Mouse (Mus musculus) 3134 (cell line): ENCODE data around the gene Bahd1.
A peak's percentile ranks its signal among the peaks of the same experiment; 100 is the strongest.

Experiments
- DNase-seq: peaks from one replicate; pipeline ENCODE4 v3.0.0-alpha.2; 2011; ENCODE audit warnings: low spot score; ENCODE audit not compliant: insufficient read length; ENCODE audit errors: extremely low read depth

Bahd1 gene

DNA sequence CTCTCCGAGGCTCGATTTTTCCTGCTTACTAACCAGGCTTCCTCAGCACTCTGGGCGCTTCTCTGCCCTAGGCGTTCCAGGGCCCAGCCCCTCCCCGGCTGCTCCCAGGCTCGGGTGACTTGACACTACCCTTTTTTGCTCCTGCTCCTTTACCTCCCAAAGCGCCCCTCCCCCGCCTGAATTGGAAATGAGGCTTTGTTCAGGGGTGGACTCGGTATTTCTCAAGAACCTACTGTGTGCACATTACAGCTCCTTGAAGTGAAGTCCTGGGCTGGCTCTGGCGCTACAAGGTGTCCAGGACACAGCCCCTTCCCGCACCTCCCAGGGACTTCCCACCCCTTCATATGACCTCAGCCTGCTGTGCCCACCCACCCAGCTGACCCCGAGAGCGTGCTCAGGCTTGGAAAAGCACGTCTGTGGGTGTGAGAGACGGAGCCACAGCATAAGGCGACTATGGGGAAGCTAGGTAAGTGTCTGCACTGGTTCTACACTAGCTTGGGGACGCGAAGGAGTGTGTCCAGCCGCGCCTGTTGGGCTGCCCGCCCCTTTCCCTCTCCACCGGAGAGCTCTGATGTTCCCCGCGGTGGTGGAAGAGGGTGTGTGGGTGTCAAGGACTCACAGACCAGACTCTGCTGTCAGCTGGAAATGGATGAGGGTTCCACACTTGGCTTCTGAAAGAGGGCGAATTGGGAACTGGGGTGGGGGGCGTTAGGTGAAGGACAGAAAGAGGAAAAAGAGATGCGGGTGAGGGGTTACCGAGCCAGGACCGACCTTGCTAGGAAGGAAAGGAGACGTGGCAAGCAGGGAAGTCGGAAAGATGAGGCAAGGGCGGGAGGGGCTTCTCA, at the start of gene Bahd1:
TSS of gene Bahd1 (plus strand) at position 397 of the 845 bp plus-strand sequence.
- DNase-seq: peak; percentile 74

DNA sequence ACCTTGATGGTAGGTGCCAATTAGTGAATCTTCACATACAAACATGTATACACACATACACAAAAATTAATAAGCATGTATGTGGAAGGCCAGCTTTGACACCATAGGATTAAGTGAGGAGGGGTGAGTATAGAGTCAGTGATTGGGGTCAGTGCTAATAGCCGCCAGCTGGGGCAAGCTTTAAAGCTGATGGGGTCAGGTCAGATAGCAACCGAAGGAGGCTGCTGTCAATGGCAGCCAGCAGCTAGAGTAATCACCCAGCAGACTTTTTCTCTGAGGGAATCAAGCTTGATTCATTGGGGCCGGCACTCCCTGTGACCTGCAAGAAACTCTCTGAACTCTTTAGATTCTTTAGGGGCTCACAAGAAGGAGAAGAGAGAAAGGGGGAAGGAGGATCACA, 48.4 kb upstream of the Bahd1 start:
- DNase-seq: no peak

DNA sequence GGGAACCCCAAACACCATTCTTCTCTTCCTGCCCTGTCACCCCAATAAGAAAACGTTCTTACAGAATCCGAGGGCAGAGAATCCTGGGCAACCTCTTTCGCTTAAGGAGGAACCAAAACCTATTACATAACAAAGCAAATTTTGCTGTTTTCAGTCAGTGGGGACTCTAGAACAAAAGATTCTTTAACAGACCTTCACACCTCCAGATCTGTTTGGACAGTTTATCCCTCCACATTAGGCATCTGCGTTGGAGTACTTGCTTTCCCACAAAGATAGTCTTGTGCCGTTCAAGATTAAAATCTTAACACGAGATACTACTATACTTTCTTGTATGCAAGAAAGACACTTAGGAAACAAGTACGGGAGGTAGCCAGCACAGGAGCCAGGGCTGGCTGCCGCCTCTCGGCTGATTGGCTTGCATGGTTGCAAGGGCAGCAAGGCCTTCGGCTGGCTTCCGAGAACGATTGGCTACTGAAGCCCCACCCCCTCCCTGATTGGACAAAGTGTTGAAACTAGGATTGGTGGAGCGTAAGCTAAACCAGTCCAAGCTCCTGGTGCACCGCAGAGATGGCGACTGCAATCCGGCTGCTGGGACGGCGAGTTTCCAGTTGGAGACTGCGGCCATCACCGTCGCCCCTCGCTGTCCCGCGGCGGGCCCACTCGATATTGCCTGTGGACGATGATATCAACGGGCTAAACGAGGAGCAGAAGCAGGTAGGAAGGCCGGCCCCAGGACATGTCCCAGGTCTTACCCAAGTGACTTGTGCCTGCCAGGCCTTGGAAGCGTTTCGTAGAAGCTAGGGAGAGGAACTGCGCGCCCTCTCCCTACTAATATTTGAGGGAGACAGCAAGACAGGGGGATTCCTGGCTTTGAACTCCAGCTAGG, 38.5 kb upstream of the Bahd1 start, which contains the start of gene Ivd:
TSS of gene Ivd (plus strand) at position 501 of the 886 bp plus-strand sequence.
- peak; percentile 93 for DNase-seq

DNA sequence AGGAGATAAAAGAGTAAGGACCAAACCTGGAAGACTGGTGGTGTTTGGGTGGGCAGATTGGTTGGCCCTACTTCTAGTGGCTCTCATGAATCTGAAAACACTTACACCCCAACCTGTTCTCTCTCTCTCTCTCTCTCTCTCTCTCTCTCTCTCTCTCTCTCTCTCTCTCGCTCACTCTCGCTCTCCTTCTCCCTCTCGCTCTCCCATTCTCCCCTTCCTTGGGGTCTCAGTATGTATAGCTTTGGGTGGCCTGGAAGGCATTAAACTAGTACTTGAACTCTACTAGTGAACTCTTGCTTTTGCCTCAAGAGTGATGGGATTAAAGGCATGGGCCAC, 37.9 kb upstream of the Bahd1 start:
- DNase-seq: no peak

DNA sequence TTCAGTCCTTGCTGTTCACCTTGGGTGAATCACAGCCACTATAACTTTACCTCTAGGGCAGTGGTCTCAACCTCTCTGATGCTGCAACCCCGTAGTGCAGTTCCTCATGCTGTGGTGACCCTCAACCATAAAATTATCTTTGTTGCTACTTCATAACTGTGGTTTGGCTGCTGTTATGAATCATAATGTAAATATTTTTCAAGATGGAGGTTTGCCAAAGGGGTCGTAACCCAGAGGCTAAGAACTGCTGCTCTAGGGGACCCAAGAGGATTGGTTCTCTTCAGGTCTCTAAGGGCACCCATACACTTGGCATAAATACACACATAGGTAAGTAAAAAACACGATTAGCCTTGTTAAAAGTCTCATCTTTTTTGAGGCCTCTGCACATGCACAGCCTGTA, 29.6 kb upstream of the Bahd1 start:
- DNase-seq: no peak

DNA sequence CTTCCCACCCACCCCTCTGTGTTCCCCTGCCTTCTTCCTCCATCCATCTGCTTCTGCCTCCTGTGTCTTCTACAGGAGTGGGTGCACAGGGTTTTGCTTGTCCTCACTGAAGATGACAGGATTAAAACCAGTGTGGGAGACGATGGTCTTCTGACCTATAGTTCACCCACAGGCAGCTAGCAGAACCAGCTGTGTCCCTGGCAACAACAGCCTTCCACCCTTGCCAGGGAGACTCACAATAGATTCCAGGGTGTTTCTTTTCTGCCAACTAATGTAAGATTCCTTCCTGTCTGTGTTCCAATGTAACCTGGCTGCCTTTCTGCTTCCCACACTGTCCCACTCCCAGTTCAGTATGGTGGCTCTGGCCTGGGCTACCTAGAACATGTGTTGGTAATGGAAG, 29.1 kb upstream of the Bahd1 start:
- no peak for DNase-seq

DNA sequence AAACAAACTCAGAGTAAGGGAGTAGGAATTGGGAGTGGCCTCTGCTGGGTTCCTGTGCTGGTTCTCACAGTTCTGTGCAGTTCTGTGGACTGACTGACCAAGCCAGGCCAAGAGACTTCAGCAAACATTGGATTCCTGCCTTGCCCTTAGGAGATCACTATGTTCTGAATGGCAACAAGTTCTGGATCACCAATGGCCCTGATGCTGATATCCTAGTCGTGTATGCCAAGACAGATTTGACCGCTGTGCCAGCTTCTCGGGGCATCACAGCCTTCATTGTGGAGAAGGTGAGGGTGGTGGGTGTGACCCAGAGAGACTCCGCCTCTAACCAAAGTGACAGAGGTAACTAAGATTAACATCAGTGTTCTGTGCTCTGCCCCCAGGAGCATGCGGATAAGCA, 27.2 kb upstream of the Bahd1 start:
- DNase-seq: no peak

DNA sequence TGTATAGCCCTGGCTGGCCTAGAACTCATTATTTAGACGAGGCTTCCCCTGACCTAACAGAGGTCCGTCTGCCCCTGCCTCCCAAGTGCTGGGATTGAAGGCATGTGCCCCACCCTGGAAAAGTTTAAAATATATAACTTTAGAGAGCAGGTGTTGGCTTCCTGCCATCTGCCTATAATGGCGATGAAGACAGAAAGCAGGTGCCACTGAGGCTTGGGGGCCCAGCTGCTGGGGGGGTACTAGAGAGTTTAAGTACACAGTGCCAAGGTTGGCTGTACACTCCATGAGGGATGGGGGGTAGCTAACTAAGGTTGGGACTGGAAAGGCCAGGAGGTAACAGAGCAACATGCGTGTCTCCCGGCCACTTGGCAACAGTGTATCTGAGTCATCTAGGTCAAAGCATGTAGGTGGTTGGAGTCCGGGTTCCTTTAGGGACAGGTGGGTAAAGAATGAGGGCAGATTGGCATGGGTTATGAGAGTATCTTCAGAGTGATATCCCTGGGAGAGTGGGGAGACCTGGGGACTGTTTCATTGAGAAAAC, 26.2 kb upstream of the Bahd1 start:
- DNase-seq: no peak

DNA sequence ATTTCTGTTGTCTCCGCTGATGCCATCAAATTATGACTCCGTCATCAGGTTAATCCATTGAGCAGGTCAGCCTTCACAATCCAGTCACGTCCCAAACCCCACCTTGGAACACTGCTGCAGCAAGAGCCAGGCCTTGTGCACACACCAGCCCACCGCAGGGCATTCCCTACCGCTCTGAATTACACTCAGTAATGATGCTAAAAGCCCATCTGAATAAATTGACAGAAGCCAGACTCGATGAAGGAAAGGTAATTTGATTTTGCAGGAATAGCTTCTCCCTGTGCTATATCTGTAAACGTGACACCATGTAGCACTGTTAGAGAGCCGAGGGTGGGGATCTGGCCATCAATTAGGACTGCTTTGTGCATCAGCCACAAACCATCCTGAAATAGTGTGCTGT, 24.9 kb upstream of the Bahd1 start:
- DNase-seq: no peak

DNA sequence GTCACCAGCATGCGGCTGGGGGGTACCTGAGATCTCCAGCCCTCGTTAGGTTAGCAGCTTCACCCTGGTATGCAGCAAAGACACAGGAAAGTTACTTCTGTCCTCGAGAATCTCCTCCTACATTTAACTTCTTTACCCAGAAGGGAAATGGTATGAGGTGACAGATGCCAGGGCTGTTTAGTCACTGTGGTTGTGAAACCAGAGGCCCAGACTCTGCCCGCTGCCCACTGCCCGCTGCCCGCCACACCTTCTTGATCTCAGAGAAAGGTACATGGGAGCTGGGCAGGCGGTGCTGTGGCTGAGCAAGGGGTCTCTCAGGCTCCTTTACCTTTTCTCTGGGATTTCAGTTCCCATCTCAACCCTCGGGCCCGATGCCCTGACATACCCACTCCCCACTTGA, 23.7 kb upstream of the Bahd1 start:
- peak; percentile 64 for DNase-seq

DNA sequence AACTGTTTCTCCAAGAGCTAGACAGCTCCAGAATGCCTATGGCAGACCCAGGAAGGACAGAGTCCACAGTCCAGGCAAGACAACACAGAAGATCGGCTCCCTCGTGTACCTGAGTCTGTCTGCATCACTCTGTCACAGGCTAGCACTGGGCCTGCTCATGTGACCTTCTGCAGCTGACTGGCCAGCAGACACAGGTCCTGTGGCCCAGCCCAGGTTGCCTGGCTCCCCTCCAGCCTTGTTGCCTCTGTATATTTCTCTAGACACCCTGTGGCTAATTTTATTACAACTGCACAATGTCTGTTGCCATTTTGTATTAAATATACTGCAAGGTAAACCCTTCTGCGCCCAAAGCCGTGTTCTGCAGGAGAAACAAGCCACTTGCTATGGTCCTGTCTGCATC, 19.2 kb upstream of the Bahd1 start:
- DNase-seq: no peak

DNA sequence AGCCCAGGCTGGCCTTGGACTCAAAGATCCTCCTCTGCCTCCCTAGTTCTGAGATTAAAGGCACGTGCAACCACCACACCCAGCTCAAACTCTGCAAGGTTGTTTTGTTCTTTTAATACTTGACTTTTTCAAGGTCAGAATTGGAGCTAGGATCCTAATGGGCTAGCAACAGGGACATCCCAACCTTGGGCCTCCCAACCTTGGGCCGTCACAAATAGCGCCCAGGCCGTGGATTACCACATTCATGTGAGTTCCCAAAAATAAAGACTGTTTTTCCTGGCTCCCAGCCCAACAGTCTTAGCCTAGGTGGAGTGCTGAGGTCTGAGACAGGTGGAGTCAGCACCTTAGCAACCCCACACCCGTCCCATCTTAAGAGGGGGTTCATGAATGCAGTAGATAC, 18.2 kb upstream of the Bahd1 start:
- DNase-seq: no peak

DNA sequence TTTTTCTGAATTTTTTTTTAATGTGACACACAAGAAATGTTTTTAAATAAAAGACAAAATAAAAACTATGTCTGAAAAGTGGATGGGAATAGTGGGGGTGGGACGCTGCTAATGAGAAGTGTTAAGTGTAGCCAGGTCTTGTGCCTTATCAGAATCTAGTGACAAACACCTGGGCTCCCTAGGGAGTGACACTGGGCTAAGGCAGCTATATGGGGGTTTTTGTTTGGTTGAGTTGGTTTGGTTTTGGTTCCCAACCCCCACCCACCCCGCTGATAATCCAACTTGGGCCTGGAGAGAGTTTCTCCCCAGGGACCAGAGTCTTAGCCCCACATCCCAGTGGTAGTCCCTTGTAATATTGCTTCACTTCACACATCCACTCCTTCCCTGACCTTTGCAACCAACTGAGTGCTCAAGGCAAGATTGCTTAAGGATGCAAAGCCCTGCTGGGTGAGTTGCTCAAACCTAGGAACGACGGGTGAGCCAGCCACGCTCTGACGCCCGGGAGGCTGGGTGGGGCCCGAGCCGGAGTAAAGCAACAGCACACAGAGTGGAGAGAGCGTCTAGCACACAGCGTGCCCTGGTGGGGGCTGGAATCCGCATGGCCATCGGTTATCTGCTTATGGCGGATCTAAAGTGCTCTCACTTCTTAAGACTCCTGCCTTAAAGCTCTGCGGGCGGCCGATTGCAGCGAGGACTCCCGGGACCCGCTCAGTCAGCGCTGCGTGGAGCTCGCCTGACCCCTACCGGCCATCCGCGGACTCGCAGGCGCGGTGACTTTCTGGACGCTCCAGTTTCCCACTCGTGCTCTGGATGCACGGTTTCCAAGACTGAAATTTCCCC, 17.1 kb upstream of the Bahd1 start:
- DNase-seq: peak; percentile 93

DNA sequence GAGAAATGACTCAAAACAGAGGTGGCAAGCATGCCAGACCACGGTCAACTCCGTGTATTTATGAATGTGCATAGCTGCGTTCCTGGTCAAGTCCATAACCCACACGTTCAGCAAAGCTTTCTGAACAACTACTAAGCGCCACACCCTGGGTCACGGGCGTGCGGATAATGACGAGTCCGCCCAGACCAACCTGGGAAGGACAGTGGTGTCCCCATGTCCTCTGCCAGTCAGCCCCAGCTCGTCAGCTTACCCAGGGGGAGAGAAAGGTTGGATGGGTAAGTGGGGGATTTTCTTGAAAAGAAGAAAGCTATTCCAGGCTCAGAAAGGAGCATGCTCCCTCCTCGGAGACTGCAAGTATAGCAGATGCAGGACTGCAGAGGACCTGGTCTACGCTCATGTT, 12.7 kb upstream of the Bahd1 start:
- DNase-seq: no peak

DNA sequence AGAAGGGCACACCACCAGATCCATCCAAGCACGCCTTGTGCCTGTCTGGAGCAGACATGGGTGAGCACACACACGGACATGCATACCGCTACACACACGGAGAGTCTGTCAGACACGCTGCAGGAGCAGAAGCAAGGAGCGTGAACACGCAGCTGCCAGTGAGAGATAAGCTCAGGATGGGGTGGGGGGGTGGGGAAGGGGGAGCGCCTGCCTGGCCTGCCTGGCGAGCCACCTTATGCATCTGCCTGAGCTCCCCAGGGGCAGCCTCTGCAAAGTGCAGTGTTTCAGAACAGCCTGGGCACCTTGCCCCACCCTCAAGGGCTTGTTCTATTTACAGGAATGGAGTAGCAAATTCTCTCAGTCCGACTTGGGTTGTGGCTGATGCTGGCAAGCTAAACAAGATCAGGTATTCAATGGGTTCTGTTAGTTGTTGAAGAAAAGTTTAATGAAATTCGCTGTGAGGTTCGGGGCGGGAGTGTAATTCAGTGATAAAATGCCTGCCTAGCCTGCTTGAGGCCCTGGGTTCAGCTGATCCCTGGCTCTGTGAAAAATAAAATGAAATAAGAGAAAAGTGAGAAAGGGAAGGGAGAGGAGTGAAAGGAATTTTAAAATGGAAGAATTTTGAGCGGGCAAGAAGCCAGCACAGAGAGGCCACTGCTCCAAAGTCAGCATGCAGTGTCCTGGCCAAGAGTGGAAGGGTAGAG, 12.2 kb upstream of the Bahd1 start:
- no peak for DNase-seq

DNA sequence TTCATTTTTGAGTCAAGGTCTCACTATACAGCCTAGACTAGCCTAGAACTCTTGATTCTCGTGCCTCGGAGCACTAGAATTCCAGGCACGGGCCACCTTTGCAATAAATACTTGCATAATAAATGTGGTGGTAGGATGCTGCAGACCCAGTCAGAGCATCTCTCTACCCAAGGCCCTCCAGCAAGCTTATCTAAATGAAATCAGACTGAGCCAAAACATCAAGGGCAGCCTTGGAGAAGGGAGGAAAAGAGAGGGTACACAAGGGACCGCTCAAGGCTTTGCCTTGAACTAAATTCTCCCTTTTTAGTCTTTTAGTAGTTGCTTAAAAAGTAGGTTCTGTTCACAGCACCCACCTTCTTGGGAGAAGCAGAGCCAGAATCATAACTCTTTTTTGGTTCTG, 9.0 kb upstream of the Bahd1 start:
- no peak for DNase-seq

DNA sequence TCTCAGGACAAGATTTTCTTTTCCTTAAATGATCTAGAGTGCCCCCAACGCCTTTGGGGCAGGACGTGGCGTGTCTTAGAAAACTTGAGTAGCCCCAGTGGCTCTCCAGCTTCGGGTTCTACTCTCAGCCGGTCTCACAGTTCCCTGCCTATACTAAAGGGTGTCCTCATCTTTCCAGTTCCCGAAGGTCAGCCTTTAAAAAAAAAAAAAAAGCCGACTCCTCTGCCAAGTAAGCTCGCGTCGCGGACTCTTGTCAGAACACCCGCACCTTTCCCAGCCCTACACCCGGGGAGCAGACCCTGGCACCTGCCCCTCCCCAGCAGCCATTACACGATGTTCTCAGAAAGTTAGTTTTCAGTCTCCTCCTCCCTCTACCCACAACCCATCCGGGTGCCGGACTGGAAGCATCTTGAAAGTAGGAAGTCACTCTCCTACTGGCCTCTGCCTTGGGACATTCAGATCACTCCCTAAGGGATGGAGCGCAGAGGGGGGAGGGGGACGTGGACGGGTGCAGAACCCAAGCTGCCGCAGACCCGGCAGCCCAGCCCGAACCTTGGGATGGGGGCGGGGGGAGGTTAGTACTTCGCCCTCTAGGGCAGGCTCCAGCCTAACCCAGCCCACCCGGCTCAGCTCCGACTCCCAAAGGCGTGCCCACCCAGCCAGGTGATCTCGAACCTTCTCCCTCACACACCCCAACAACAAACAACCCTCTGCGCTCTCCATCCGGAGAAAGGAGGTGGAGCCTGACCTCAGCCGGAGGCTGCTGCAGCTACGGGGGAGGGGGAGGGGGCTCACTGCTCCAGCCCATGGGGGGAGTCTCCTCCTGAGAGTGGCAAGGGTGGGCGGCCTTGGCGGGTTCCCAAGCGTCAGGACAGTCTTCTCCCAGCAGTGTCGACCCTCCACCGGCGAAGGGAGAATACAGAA, 3.9 kb upstream of the Bahd1 start:
- no peak for DNase-seq

DNA sequence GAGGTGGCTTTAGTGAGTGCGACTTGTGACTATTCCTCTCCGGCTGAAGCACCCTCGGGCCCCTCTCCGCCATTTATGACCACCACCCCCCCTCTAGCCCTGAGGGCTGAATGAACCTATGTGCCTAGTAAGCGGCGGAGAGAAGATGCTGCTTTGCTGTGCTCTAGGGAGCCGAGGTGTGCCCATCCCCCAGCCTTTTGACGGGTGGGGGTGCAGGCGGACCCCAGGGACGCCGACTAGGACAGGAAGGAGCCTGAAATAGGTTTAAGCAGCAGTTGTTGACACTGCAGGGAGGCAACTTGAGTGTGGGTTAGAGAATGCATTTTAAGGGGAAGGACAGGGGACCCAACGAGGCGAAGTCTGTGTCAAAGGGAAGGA, 3.3 kb upstream of the Bahd1 start:
- DNase-seq: no peak

DNA sequence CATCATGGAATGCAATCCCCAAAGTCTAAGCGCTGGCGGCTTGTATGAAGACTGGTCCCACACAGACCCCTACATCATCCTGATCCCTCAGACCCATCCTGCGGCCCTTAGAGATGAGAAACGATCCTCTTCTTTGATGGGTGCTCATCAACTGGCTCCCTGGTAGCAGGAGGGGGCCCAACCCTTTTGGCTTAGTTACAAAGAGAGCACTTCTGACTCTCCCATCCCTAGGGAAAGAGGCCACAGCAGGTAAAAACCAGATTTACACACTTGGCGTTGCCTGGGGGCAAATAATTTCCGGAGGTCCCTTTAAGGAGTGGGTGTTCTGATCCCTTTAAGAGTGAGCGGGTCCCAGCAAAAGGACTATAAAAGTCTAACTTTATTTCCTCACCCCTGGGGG, 2.8 kb upstream of the Bahd1 start:
- no peak for DNase-seq
